In genomic region chr2:54567632-54568031, GRCm38 (mm10) we compare ENCODE assay signal across 22 mouse cellular contexts.
DNase-seq lines count a peak whose midpoint lies in the region; ATAC-seq and TF ChIP-seq lines count a peak whose summit lies in the region.
"Had no signal": no experiment of that assay in that cellular context is flagged by ENCODE, and none has a peak within 500 bp of the region (broad histone marks: within the 10 kb centered on the region; RNA-seq: fewer than 3 reads in every experiment).

No protein-coding gene starts in this region.

- intact Hi-C loops in left cerebral cortex, adult 2 months (cut with DNase I) = no loop called here

- H3K4me3 ChIP-seq in left cerebral cortex, adult 2 months = no peak overlapping the region
- H3K4me3 ChIP-seq: embryonic facial prominence, embryonic 13.5 days; forebrain, embryonic 13.5 days; gastrocnemius, adult 2 months; heart, embryonic 12.5 days; hindbrain, embryonic 10.5 days; intestine, embryonic 15.5 days had no signal

- peak; percentile 50 for DNase-seq in adrenal gland, adult 2 months
- DNase-seq in adrenal gland, adult 18-20 months (ENCODE audit: low spot score in 2 of 2) = no peak
- DNase-seq in 3134 (ENCODE audit: extremely low read depth, insufficient read length, low spot score) = peak; percentile 74
- DNase-seq in NIH3T3 (ENCODE audit: low read depth) = peak; percentile 85
- DNase-seq in adrenal gland, postnatal 36 days = peak; percentile 5 to 15
- no peak for DNase-seq in kidney, adult 11 months
- no peak for DNase-seq in left cerebral cortex, adult 2 months (ENCODE audit: extremely low spot score in 1 of 2, low spot score in 2 of 2)
- DNase-seq: cerebellum, adult 11 months; cerebellum, adult 9-10 months; cerebellum, postnatal 25 days; forebrain, postnatal 0 days; gastrocnemius, adult 2 months; gastrocnemius, postnatal 25 days; kidney, adult 8-10 months had no signal

- TF ChIP-seq CTCF in left cerebral cortex, adult 2 months (IDR thresholded peaks at IDR 0.05) = no peak

- no peak for ATAC-seq in cerebellum, adult (ENCODE audit: insufficient number of reproducible peaks, low FRiP score, low TSS enrichment)
- ATAC-seq: activated CD4-positive, CD25-positive, alpha-beta regulatory T cell, adult 4 months; forebrain, embryonic 13.5 days; forebrain, postnatal 0 days; intestine, embryonic 15.5 days had no signal

- no peak overlapping the region for H3K27ac ChIP-seq in left cerebral cortex, adult 2 months
- H3K27ac ChIP-seq: embryonic facial prominence, embryonic 13.5 days; forebrain, embryonic 13.5 days; gastrocnemius, adult 2 months; hindbrain, embryonic 10.5 days; hindbrain, embryonic 14.5 days; intestine, embryonic 15.5 days had no signal

Comparison
In these comparisons a context has a peak if more than half of its experiments do, and no peak if none do; other contexts are left out.
1. DNase-seq: peak in adrenal gland, adult 2 months (single experiment), 3134 (single experiment), NIH3T3 (single experiment) and adrenal gland, postnatal 36 days (2 of 2); none in adrenal gland, adult 18-20 months (0 of 2), kidney, adult 11 months (single experiment) and left cerebral cortex, adult 2 months (0 of 2).